8 mouse cellular contexts compared by ENCODE assay signal in the genomic region with DNA sequence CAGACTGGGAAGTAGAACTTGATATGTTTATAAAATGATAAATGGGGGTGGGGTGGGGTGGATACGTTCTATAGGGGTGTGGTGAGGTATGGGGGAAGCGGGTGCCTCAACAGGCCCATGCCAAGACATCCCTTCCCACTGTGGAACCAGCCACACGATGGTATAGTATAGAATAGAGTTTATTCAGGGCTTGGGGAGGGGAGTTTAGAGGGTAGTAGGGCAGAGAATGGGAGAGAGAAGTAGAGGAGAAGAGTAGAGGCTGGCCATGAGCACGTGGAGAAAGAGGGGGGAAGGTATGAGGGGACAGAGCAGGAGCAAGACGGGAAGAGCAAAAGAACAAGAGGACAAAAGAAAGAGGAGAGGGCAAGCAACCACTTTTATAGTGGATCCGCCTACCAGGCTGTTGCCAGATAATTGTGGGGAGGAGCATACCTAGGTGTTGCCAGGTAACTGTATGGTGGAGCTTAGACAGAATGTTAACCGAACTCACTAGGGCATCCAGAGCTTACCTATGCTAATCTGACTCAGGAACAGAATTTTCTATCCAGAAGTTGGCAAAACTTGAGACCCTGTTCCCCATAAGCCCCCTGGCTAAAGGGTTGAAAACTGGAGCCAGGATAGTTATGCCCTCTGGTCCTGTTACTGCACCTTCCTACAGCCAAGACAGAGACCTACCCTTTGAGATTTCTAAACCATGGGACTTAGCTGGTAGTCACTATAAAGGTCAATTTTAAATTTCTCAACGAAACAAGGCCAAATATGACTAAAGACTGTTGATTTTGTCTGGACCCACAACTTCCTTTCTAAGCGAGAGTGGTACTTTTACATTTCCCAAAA. TPM values are rescaled to one million over a fixed set of nuclear protein-coding genes. Genes with fewer than 3 reads are reported as not detected.
DNase-seq lines count a peak whose midpoint lies in the region; ATAC-seq lines count a peak whose summit lies in the region.

No protein-coding gene starts in this region.

- no peaks in the 10 kb centered on the region for H3K36me3 ChIP-seq in erythroblast, embryonic 14.5 days (ENCODE audit: control insufficient read depth)
- H3K36me3 ChIP-seq in megakaryocyte, embryonic 14.5 days (replicated peaks; ENCODE audit: low read length): no peaks in the 10 kb centered on the region
- no peaks in the 10 kb centered on the region for H3K36me3 ChIP-seq in liver, embryonic 12.5 days

- peaks cover 9% of the 10 kb centered on the region for H3K4me1 ChIP-seq in erythroblast, embryonic 14.5 days (ENCODE audit: control insufficient read depth)
- H3K4me1 ChIP-seq in megakaryocyte, embryonic 14.5 days: peaks cover 39% of the 10 kb centered on the region
- H3K4me1 ChIP-seq in liver, embryonic 12.5 days: peaks cover 13% of the 10 kb centered on the region

- no peak for ATAC-seq in erythroblast, adult 5-6 weeks (replicated peaks; ENCODE audit: low FRiP score, poor library complexity, severe bottlenecking)
- ATAC-seq in megakaryocyte, adult 5-6 weeks (ENCODE audit: poor library complexity, severe bottlenecking): no peak
- peak; percentile 10; the same call in 1 of the 2 replicates for ATAC-seq in liver, embryonic 12.5 days

- H3K9me3 ChIP-seq in erythroblast, embryonic 14.5 days (ENCODE audit: control insufficient read depth, low read length): no peaks in the 10 kb centered on the region
- H3K9me3 ChIP-seq in megakaryocyte, embryonic 14.5 days: peaks cover 5% of the 10 kb centered on the region; the same call in 1 of the 2 replicates
- H3K9me3 ChIP-seq in liver, embryonic 12.5 days (replicated peaks): no peaks in the 10 kb centered on the region

- no peaks in the 10 kb centered on the region for H3K27me3 ChIP-seq in erythroblast, embryonic 14.5 days (ENCODE audit: control insufficient read depth)
- no peaks in the 10 kb centered on the region for H3K27me3 ChIP-seq in megakaryocyte, embryonic 14.5 days (replicated peaks)
- no peaks in the 10 kb centered on the region for H3K27me3 ChIP-seq in liver, embryonic 12.5 days (replicated peaks)

- no peak for DNase-seq in right cerebral cortex, postnatal 4 days
- DNase-seq in adrenal gland, postnatal 10 days: no peak
- no peak for DNase-seq in gastrocnemius, postnatal 10 days

- 64% methylated on average over 9 of the region's 9 CpGs for WGBS in liver, embryonic 12.5 days (ENCODE audit: insufficient replicate concordance)

- H3K4me3 ChIP-seq in erythroblast, embryonic 14.5 days (replicated peaks): peak overlapping the region; percentile 50
- H3K4me3 ChIP-seq in megakaryocyte, embryonic 14.5 days (replicated peaks): peak overlapping the region; percentile 91
- peak overlapping the region; percentile 57; the same call in 1 of the 2 replicates for H3K4me3 ChIP-seq in liver, embryonic 12.5 days

- H3K4me2 ChIP-seq in liver, embryonic 12.5 days: peak overlapping the region; percentile 66

- H3K27ac ChIP-seq in liver, embryonic 12.5 days: no peak overlapping the region

- H3K9ac ChIP-seq in liver, embryonic 12.5 days: no peak overlapping the region

RNA-seq across cellular contexts. Expression of a gene that starts 0.6 kb away (rescaled TPM):
- not detected in 2 replicates for polyA plus RNA-seq in erythroblast, embryonic 14.5 days (2012)
- total RNA-seq in erythroblast, adult 5-6 weeks (2015; ENCODE audit: low replicate concordance): 2.9 TPM in 1 of 2 replicates, not detected in the other
- not detected in 2 replicates for total RNA-seq in erythroblast, adult 5-6 weeks (2017; ENCODE audit: low replicate concordance)
- polyA plus RNA-seq in megakaryocyte, embryonic 14.5 days (2012; ENCODE audit: insufficient read depth, low replicate concordance): not detected in 2 replicates
- 0.56 and 0.93 TPM in 2 replicates for total RNA-seq in megakaryocyte, adult 5-6 weeks (2015)
- 0.51 and 0.65 TPM in 2 replicates for total RNA-seq in megakaryocyte, adult 5-6 weeks (2017)
- polyA plus RNA-seq in liver, embryonic 12.5 days (2016; fragmentation: Nextera tagmentation; extraction: Ambion mirVana): 0.48 and 0.56 TPM in 2 replicates
- total RNA-seq in adrenal gland, postnatal 10 days (2021): 1 to 10 TPM; 2.0 to 3.5 TPM
- total RNA-seq in gastrocnemius, postnatal 10 days (2021): 1 to 10 TPM; 1.5 to 1.6 TPM

RNA-seq across cellular contexts. Expression of a gene that starts 16.2 kb away (rescaled TPM):
- not detected in 2 replicates for polyA plus RNA-seq in erythroblast, embryonic 14.5 days (2012)
- total RNA-seq in erythroblast, adult 5-6 weeks (2015; ENCODE audit: low replicate concordance): not detected in 2 replicates
- 0.70 TPM in 1 of 2 replicates, not detected in the other for total RNA-seq in erythroblast, adult 5-6 weeks (2017; ENCODE audit: low replicate concordance)
- polyA plus RNA-seq in megakaryocyte, embryonic 14.5 days (2012; ENCODE audit: insufficient read depth, low replicate concordance): 1.2 TPM in 1 of 2 replicates, not detected in the other
- 0.36 TPM in 1 of 2 replicates, not detected in the other for total RNA-seq in megakaryocyte, adult 5-6 weeks (2015)
- total RNA-seq in megakaryocyte, adult 5-6 weeks (2017): 0.08 and 0.26 TPM in 2 replicates
- polyA plus RNA-seq in liver, embryonic 12.5 days (2016; fragmentation: Nextera tagmentation; extraction: Ambion mirVana): 1.9 and 2.2 TPM in 2 replicates
- 1 to 10 TPM; 4.1 to 4.8 TPM for total RNA-seq in adrenal gland, postnatal 10 days (2021)
- 1 to 10 TPM; 2.9 to 4.2 TPM for total RNA-seq in gastrocnemius, postnatal 10 days (2021)

RNA-seq across cellular contexts. Expression of a gene that starts 16.6 kb away (rescaled TPM):
- polyA plus RNA-seq in erythroblast, embryonic 14.5 days (2012): 0.02 TPM in 1 of 2 replicates, not detected in the other
- not detected in 2 replicates for total RNA-seq in erythroblast, adult 5-6 weeks (2015; ENCODE audit: low replicate concordance)
- total RNA-seq in erythroblast, adult 5-6 weeks (2017; ENCODE audit: low replicate concordance): 2.1 TPM in 1 of 2 replicates, not detected in the other
- 0.27 TPM in 1 of 2 replicates, not detected in the other for polyA plus RNA-seq in megakaryocyte, embryonic 14.5 days (2012; ENCODE audit: insufficient read depth, low replicate concordance)
- total RNA-seq in megakaryocyte, adult 5-6 weeks (2015): 1.0 and 1.1 TPM in 2 replicates
- 1.5 and 2.6 TPM in 2 replicates for total RNA-seq in megakaryocyte, adult 5-6 weeks (2017)
- polyA plus RNA-seq in liver, embryonic 12.5 days (2016; fragmentation: Nextera tagmentation; extraction: Ambion mirVana): 2.0 and 2.7 TPM in 2 replicates
- total RNA-seq in adrenal gland, postnatal 10 days (2021): 1 to 10 TPM; 2.5 to 2.8 TPM
- total RNA-seq in gastrocnemius, postnatal 10 days (2021): 1 to 10 TPM; 1.6 to 2.4 TPM

RNA-seq across cellular contexts. Expression of a gene that starts 42.8 kb away (rescaled TPM):
- polyA plus RNA-seq in erythroblast, embryonic 14.5 days (2012): 0.01 TPM in 1 of 2 replicates, not detected in the other
- 1.9 TPM in 2 replicates for total RNA-seq in erythroblast, adult 5-6 weeks (2015; ENCODE audit: low replicate concordance)
- total RNA-seq in erythroblast, adult 5-6 weeks (2017; ENCODE audit: low replicate concordance): 0.43 and 1.3 TPM in 2 replicates
- polyA plus RNA-seq in megakaryocyte, embryonic 14.5 days (2012; ENCODE audit: insufficient read depth, low replicate concordance): 0.41 TPM in 1 of 2 replicates, not detected in the other
- 6.0 and 6.8 TPM in 2 replicates for total RNA-seq in megakaryocyte, adult 5-6 weeks (2015)
- 6.8 and 8.9 TPM in 2 replicates for total RNA-seq in megakaryocyte, adult 5-6 weeks (2017)
- polyA plus RNA-seq in liver, embryonic 12.5 days (2016; fragmentation: Nextera tagmentation; extraction: Ambion mirVana): 2.1 and 4.2 TPM in 2 replicates
- 10 to 100 TPM in 1 of 2 experiments, 1 to 10 TPM in 1; 9.1 to 11.1 TPM for total RNA-seq in adrenal gland, postnatal 10 days (2021)
- total RNA-seq in gastrocnemius, postnatal 10 days (2021): 1 to 10 TPM; 5.0 to 6.7 TPM

RNA-seq across cellular contexts. Expression of a gene that starts 47.0 kb away (rescaled TPM):
- 0.12 TPM in 1 of 2 replicates, not detected in the other for polyA plus RNA-seq in erythroblast, embryonic 14.5 days (2012)
- 1.2 and 2.1 TPM in 2 replicates for total RNA-seq in erythroblast, adult 5-6 weeks (2015; ENCODE audit: low replicate concordance)
- total RNA-seq in erythroblast, adult 5-6 weeks (2017; ENCODE audit: low replicate concordance): 0.77 and 4.0 TPM in 2 replicates
- 5.2 and 7.2 TPM in 2 replicates for polyA plus RNA-seq in megakaryocyte, embryonic 14.5 days (2012; ENCODE audit: insufficient read depth, low replicate concordance)
- 4.2 and 4.9 TPM in 2 replicates for total RNA-seq in megakaryocyte, adult 5-6 weeks (2015)
- total RNA-seq in megakaryocyte, adult 5-6 weeks (2017): 10.6 and 12.7 TPM in 2 replicates
- polyA plus RNA-seq in liver, embryonic 12.5 days (2016; fragmentation: Nextera tagmentation; extraction: Ambion mirVana): 7.1 and 7.7 TPM in 2 replicates
- total RNA-seq in adrenal gland, postnatal 10 days (2021): 10 to 100 TPM in 1 of 2 experiments, 1 to 10 TPM in 1; 5.8 to 12.1 TPM
- total RNA-seq in gastrocnemius, postnatal 10 days (2021): 1 to 10 TPM; 4.2 to 5.6 TPM
